Mouse (Mus musculus) cerebellum, adult 9-10 months (tissue): Measurements from ENCODE around the gene Tepp.

Experiments
- DNase-seq: peaks from one replicate; pipeline ENCODE4 v3.0.0; 2022

Tepp gene

GRCm38 (mm10) chr8:95310342-95310970 is at the start of gene Tepp:
Gene Tepp, plus strand, starts transcription at chr8:95310566.
- DNase-seq, result no peak

DNA sequence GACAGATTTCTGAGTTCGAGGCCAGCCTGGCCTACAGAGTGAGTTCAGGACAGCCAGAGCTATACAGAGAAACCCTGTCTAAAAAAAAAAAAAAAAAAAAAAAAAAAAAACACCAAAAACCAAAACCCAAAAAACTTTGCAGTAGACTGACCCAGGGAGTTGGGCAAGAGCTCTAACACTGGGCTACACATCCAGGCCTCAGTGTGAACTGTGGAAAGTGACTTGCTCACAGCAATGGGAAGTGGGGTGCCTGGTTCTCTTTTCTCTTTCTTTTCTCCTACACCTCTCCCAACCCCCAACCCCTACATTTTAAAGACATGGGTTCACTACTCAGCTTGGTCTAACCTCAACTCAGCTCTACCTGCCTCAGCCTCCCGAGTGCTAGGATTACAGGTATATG is 48.2 kb upstream of the Tepp start:
- no peak for DNase-seq

GRCm38 (mm10) chr8:95270501-95270900 is 39.9 kb upstream of the Tepp start:
- no peak for DNase-seq

GRCm38 (mm10) chr8:95271841-95272240 is 38.5 kb upstream of the Tepp start:
- DNase-seq, result no peak

DNA sequence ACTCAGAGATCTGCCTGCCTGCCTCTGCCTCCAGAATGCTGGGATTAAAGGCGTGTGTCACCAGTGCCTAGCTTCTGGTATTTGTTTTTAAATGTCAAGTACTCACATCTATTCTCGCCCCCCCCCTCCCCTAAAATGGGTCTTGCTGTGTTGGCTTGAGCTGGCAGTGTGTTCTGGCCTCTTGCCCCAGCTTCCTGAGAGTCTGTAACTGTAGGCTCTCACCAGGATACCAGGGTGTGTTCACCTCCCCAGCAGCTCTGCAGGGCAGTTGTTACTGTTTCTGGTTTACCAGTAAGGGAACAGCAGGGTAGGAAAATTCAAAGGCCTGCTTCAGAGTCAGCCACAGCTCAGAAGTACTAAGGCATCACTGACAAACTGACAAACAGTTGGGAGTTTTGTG is 37.5 kb upstream of the Tepp start:
- DNase-seq, result no peak

GRCm38 (mm10) chr8:95281493-95281892 is 28.9 kb upstream of the Tepp start:
- no peak for DNase-seq

GRCm38 (mm10) chr8:95289066-95289650 is 21.2 kb upstream of the Tepp start:
- no peak for DNase-seq

- DNase-seq, result peak; percentile 18
Observed at GRCm38 (mm10) chr8:95293172-95293571, 17.2 kb upstream of the Tepp start.

- no peak for DNase-seq
Observed at GRCm38 (mm10) chr8:95293891-95294290, 16.5 kb upstream of the Tepp start.

- DNase-seq, result no peak
Observed at GRCm38 (mm10) chr8:95302410-95302809, 8.0 kb upstream of the Tepp start.

DNA sequence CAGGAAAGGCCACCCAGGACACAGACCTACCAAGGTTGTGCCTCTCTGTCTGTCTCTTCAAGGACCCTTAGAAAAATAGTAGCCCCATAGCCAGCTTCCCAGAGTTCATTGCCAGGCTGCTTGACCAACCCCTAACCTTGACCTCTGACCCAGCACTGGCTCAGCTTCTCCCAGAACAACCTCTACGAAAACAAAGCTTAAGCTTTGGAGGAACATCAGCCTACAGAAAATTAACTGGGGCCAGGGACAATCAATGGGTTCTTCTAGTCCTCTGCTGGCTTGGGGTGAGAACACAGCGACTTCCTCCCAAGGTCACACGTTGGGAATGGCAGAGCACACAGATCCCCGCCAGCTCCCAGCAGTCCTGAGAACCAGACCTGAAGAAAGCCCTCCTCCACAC is 4.8 kb upstream of the Tepp start:
- DNase-seq, result no peak

DNA sequence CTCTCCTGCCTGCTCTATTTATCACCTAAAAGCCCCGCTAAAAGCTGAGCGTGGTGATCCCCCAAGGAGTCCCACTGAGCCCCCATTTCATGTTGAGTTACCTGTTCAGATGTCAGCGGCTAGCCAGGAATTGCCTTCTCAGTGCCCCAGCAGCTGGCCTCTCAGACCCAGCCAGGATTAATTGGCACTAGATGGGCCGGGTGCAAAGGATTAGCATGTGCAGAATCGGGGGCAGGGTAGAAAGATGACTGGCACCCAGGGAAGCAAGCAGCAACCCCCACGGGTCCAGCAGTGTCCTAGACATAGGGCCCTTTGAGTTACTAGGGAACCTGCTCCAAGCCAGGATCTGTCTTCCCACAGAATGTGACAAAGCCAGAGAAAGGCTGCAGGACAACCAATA is 3.9 kb upstream of the Tepp start, which contains the start of gene Cngb1:
Gene Cngb1, minus strand, starts transcription at position 155 of the 400 bp plus-strand sequence.
- no peak for DNase-seq

DNA sequence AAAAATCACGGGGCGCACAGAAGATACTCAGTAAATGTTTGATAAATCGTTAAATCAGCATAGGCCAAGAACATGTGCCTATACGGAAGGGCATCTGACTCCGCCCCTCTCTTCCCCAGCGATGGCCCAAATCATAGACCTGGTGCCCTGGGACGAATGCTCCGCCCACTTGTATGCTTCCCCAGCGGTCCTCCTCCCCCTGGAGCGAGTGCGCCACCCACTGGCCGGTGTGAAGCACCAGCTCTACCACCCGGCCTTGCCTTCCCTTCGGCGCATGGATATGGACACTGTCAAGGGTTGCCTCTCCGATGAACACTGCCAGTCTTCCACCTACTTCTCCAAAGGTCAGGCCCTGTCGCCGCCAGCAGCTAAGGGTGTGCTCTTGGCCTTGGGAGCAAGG is 2.5 kb downstream of the Tepp start:
- no peak for DNase-seq

DNA sequence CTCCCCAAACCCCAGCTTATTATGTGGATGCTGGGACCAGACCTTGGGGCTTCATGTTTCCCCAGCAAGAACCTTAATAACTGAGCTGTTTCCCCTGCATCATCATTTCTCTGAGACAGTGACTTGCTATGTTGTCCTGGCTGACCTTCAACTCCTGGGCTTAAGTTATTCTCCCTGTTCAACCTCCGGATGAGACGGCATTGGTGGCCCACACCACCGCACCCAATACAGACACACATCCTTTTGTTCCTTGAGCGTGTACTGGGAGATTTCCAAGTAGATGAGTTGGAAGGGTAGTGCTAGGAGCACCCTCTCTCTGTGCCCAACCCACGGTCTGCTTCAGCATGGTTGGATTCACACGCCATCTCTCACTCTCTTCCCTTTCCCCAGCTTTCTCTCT is 3.5 kb downstream of the Tepp start:
- DNase-seq, result no peak

GRCm38 (mm10) chr8:95314707-95315106 is 4.3 kb downstream of the Tepp start:
- DNase-seq, result no peak

GRCm38 (mm10) chr8:95315350-95315749 is 5.0 kb downstream of the Tepp start:
- no peak for DNase-seq

GRCm38 (mm10) chr8:95320224-95321139 is 10.1 kb downstream of the Tepp start:
- DNase-seq, result peak; percentile 56

DNA sequence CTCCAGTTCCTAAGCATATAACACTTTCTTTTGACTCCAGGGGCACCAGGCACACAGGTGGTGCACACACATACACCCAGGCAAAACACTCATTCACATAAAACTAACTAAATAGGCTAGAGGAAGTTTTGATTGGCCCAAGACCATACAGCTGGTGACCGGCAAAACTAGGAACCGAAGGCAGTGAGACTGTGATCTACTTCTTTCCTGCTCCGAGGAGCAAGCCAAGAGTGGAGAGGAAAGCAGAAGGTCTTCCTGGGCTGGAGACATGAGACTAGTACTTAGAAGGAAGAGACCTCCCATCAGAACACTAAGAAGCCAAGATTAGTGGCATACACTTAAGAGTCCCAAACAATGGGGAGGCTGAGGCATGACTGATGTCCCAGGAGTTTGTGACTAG is 12.8 kb downstream of the Tepp start:
- no peak for DNase-seq

GRCm38 (mm10) chr8:95324646-95325045 is 14.3 kb downstream of the Tepp start:
- no peak for DNase-seq

DNA sequence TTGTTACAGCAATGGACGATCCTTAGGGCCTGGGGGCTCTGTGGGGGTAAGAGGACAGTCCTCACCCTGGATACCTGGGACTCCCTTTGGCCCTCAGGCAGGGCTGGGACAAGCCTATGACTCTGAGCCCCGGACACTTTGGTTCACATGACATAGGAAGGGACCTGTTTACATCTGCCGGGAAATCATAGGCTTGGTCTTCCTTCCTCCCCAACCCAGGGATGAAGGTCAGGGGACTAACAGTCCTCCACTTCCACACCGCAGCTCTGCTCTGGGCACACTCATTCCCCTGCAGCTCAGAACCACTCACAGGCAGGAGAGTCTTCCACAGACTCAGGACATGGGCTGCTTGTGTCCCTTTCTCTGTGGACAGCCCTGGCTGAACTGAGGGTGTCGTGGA is 16.5 kb downstream of the Tepp start:
- no peak for DNase-seq

GRCm38 (mm10) chr8:95327866-95328465 is 17.6 kb downstream of the Tepp start:
- DNase-seq, result no peak

GRCm38 (mm10) chr8:95330367-95330766 is 20.0 kb downstream of the Tepp start:
- no peak for DNase-seq

DNA sequence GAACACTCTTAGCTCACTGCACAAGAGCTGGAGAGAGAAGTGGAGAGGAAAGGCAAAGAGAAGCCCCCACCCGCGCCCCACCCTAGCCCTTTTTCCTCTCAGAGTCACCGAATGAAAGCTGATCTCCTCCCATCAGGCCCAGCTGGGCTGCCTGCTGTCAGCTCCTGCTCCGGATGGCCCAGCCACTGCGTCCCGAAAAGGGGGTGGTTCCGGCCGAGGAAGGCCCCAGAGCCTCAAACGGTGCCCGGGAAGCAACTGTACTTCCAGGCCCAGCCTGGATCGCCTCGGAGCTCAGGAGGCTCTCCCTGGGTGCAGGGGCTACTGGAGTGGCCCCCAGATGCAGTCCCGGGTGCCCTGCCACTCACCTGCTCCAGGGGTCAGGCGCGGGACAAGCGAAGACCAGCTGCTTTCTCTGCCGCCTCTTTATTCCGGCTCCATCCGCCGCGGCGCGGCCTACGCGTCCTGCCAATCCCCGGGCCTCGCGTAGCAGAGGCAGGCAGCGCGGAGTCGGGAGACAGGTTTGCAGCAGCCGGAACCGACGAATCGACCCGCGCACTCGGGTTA is 20.9 kb downstream of the Tepp start:
- no peak for DNase-seq
